Mouse (Mus musculus) heart, adult 8-10 months (tissue): ENCODE results near the gene Slirp. TPM values are rescaled to one million over a fixed set of nuclear protein-coding genes. Genes with fewer than 3 reads are reported as not detected.
"Not testable (repeated sequence)": the region's sequence is repeated elsewhere in the genome, so short reads cannot be mapped to it uniquely, and the experiment has no call there.

Experiments
- DNase-seq: peaks from one replicate; pipeline ENCODE4 v3.0.0; 2022; ENCODE audit warnings: low spot score
- microRNA-seq: library from miRNA; unstranded; fragments of <30 nt; microRNA quantifications from one replicate; pipeline ENCODE4 v1.2.0, GENCODE M21; 2022
- total RNA-seq, 4 experiments: library from RNA; stranded (reverse); gene quantifications; 2 replicates each; pipeline ENCODE4 v1.2.4; 2022

The Slirp gene
- total RNA-seq, 4 experiments from 2014 or later, result 162 to 197 (median 180) TPM

DNA sequence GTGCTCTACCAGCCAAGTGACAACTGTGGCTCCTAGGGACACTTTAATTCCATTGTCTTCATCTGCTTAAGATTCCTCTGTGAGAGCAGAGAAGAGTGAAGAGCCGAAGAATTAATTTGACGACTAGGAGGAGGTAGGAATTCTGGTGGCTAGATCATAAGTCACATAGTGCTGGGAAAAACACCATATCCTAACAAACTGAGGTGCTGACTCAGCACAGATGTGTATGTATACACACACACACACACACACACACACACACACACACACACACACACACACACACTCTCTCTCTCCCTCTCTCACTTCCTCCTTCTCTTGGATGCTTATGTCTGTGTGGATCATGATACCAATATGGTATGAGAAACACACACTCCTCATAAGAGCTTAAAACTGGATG lies 15.4 kb upstream of the Slirp start:
- DNase-seq, result no peak

DNA sequence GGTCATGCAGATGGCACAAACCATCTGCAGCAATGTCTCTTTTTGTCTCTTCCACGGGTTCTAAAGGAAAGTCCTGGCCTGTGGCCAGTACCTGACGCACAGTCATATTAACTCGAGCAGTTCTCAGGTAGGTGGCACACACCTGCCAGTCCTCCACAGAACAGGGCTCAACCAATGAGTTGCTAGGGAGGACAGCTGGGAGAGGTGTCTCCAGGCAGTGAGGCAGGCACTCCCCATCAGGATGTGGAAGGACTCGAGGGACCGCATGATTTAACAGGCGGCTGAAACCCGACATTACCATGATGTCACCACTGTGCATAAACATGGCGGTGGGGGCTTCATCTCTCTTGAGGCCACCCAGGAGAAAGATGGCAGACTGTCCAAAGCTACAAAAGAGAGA lies 14.8 kb upstream of the Slirp start:
- no peak for DNase-seq

GRCm38 (mm10) chr12:87442177-87443114 lies 1.2 kb upstream of the Slirp start:
- DNase-seq, result no peak

DNA sequence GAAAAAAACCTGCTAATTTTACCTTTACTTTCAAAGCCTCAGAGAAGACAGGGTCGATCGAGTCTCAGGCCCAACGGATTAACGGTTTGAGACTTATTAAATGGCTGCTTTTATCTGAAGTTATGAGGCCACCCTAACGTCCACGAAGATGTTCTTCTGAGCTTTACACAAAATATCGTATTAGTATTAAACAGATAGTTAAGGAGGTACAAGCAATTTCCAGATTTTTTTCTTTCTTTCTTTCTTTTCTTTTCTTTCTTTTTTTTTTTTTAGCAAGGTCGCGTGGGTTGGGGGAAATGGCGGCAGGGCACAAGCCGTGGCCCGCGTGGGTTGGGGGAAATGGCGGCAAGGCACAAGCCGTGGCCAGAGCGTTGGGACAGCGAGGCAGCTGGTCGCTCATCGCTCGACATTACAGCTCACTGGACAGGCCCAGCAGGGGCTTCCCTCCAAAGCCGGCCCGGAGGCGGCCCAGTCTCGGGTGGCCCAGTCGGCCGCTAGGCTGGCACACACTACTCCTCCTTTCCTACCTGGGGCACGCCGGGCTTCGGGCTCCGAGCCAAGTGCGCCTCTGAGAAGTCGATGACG lies 489 bp upstream of the Slirp start:
- no peak for DNase-seq

DNA sequence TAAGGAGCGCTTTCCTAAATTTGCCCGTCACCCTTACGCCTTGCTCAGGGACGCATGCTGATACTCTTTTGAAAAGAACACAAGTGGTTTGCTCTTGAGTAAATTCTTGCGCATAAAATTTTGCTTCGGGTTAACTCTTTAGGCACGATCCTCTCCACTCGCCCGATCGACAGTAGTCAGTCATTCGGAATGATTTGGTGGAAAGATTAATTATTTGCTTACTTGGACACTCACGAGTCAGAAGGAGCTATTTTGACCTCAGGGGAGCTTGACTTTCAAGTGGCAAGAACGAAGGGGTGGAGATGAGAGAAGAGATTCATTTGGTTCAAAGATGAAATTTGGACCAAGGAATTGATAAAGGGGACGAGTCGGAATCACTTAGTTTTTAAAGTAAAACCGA lies 515 bp downstream of the Slirp start:
- DNase-seq, result no peak

DNA sequence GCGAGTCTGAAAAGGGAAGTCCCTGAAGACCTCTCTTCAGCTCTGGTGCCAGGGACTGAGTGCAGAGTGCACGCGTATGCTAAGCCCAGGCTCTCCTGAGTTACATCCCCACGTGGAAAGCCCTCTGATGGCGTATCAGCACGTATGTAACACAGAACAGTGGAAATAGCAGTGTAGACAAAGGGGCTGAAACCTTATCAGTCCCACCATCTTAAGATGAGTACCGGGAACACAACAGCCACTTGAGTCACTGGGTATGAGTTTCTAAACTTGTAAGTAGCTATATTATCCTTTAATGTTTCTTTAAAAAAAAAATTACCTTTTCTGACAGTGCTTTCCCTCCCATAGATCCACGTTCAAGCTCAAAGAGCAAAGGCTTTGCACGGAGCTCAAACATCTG lies 5.8 kb downstream of the Slirp start:
- DNase-seq, result no peak

DNA sequence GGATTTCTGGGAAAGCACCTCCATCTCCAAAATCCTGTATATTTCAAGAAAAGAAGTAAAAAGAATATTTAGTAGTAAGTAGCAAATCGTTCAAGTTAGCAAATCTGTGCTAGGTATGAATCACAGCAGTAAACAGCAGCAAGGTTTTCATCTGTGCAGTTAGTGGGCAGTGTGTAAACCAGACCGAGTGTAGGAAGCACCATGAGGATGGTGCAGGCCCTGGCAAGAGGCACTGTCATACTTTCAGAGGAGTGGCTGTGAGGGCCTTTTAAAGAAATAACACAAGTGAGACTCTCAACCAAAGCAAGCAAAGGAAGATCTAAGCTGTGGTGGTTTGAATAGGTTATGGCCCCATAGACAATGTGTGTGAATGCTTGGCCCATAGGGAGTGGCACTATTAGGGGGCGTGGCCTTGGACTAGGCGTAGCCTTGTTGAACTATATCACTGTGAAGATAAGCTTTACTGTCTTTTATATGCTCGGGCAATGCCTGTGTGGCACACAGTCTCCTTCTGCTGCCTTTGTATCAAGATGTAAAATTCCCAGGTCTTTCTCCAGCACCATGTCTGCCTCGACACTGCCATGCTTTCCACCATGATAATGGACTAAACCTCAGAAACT lies 21.1 kb downstream of the Slirp start:
- no peak for DNase-seq

DNA sequence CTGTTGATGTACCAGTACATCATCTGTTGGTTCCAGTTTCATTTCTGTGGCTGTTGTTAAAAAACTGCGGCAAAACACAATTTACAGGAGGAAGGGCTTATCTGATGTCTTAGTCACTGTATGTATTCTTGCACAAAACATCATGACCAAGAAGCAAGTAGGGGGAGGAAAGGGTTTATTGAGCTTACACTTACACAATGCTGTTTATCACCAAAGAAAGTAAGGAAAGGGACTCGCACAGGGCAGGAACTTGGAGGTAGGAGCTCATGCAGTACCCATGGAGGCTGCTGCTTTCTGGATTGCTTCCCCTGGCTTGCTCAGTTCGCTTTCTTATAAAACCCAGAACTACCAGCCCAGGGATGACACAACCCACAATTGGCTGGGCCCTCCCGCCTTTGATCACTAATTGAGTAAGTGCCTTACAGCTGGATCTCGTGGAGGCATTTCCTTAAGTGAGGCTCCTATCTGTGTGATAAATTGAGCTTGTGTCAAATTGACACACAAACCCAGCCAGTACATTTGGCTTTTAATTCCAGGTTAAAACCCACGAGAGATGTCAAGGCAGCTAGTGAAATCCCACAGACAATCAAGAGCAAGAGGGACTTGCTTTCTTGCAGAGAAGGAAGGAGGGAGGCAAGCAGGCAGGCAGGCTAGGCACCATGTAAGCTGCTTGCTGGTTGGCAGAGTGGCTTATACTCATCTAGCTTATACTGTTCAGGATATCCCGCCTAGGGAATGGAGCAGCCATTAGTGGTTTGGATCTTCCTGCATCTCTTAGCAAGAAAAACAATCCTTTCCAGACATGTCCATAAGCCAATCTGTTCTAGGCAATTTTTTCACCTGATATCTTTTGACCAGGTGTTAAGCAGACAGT lies 26.8 kb downstream of the Slirp start:
- no peak for DNase-seq

- DNase-seq, result no peak
These were observed 27.8 kb downstream of the Slirp start for GRCm38 (mm10) chr12:87471421-87471963.

- DNase-seq, result peak; percentile 95
These were observed 28.5 kb downstream of the Slirp start, which contains the start of gene Snw1 for GRCm38 (mm10) chr12:87471964-87472786. Gene Snw1 (minus strand): TSS chr12:87472274.

- no peak for DNase-seq
These were observed 31.1 kb downstream of the Slirp start for GRCm38 (mm10) chr12:87474756-87475155.

DNA sequence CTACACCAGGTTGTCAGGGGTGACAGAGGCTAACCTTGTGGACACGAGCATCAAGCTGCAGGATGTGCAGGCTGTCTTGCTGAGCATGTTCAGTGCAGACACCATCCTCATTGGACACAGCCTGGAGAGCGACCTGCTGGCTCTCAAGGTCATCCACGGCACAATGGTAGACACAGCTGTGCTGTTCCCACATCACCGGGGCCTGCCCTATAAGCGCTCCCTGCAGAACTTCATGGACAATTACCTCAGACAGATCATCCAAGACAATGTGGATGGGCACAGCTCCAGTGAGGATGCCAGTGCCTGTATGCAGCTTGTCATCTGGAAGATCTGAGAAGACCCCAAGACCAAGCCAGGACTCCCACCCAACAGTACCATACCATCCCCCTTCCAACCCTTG lies 38.8 kb downstream of the Slirp start:
- DNase-seq, result not testable (repeated sequence)

DNA sequence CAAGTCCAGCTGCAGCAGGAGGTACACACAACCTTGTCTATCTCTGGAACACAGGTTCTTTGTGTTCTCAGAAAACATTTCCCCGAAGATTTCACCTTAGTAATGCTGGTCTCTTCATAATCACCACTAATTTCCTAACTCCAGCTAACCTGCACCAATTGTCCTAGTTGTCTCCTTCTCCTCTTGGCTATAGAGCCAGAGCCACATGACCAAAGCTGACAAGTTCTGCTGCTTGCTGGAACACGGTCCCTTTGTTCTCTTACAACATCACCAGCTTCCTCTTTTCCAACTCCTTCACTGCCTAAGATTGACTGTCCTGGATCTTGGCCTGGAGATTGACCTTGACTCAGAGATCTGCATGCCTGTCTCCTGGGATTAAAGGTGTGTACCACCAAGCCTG lies 45.0 kb downstream of the Slirp start:
- DNase-seq, result not testable (repeated sequence)

GRCm38 (mm10) chr12:87494421-87494820 lies 50.7 kb downstream of the Slirp start, which contains the start of gene Gm5788:
Gene Gm5788 (plus strand): TSS chr12:87494721.
- DNase-seq, result not testable (repeated sequence)

Small RNA genes lying within 50 kb of the gene (microRNA-seq; reads per million reads assigned to microRNA genes)
- 95.7 reads per million, percentile 59 among the genes with 10 or more reads in this experiment for gene Mir3068

Other genes with a start within 250 kb of the Slirp start
- under 1 TPM in 1 of 4 experiments, not detected in 3; 0.66 TPM for gene Samd15, start 244.2 kb upstream of the Slirp start, total RNA-seq
- 1 to 10 TPM; 6.3 to 6.9 (median 6.7) TPM for gene Tmed8, start 243.4 kb upstream of the Slirp start, total RNA-seq
- under 1 TPM in 3 of 4 experiments, not detected in 1; 0.33 to 0.66 (median 0.37) TPM for gene Noxred1, start 205.2 kb upstream of the Slirp start, total RNA-seq
- 10 to 100 TPM; 23.5 to 25.1 (median 24.0) TPM for gene Vipas39, start 177.6 kb upstream of the Slirp start, total RNA-seq
- gene Ahsa1, start 177.4 kb upstream of the Slirp start, total RNA-seq, result 100 to 1,000 TPM; 120 to 139 (median 131) TPM
- gene Ism2, start 144.2 kb upstream of the Slirp start, total RNA-seq, result not detected
- 10 to 100 TPM; 18.9 to 30.4 (median 20.9) TPM for gene Sptlc2, start 55.5 kb upstream of the Slirp start, total RNA-seq
- gene Alkbh1, start 121 bp downstream of the Slirp start, total RNA-seq, result 10 to 100 TPM in 2 of 4 experiments, 1 to 10 TPM in 2; 7.9 to 11.0 (median 9.7) TPM
- 10 to 100 TPM; 40.2 to 51.7 (median 44.9) TPM for gene Snw1, start 28.4 kb downstream of the Slirp start, total RNA-seq
- gene Gm5788, start 50.8 kb downstream of the Slirp start, total RNA-seq, result not detected
- gene Gm8300, start 70.4 kb downstream of the Slirp start, total RNA-seq, result not detected
- not detected for gene Oog1, start 158.8 kb downstream of the Slirp start, total RNA-seq
- not detected for gene Gm4027, start 175.0 kb downstream of the Slirp start, total RNA-seq
- gene Gm16381, start 200.7 kb downstream of the Slirp start, total RNA-seq, result not detected